Mouse (Mus musculus) embryo, embryonic 11 days (tissue): Measurements from ENCODE around the gene Gfpt2.
A peak's percentile ranks its signal among the peaks of the same experiment; 100 is the strongest.
"Not testable (repeated sequence)": the region's sequence is repeated elsewhere in the genome, so short reads cannot be mapped to it uniquely, and the experiment has no call there.

Source experiments
- DNase-seq: peaks from one replicate; pipeline ENCODE4 v3.0.0-alpha.2; 2015

Gene Gfpt2

GRCm38 (mm10) chr11:49793619-49794341, at the start of gene Gfpt2:
TSS of gene Gfpt2 (plus strand) at chr11:49794178.
- peak; percentile 94 for DNase-seq

- no peak for DNase-seq
Observed at GRCm38 (mm10) chr11:49744981-49745380, 49.0 kb upstream of the Gfpt2 start.

DNA sequence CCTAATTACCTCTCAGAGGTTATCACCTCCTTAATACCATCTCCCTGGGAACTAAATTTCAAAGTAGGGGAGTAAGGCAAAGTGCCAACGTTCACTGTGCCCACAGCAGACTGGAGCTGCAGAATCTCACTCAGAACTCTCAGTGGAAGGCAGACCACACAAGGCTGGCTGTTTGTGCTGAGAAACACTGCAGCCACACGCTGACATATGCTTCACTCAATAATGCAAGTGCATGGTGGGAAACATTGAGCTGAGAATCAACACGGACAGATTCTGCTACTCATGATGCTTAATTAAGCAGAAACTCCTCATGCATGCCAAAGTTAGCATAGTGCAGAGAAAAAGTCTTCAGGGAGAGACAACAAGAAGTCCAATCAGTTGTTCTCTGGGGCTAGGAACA, 48.1 kb upstream of the Gfpt2 start:
- DNase-seq, result no peak

DNA sequence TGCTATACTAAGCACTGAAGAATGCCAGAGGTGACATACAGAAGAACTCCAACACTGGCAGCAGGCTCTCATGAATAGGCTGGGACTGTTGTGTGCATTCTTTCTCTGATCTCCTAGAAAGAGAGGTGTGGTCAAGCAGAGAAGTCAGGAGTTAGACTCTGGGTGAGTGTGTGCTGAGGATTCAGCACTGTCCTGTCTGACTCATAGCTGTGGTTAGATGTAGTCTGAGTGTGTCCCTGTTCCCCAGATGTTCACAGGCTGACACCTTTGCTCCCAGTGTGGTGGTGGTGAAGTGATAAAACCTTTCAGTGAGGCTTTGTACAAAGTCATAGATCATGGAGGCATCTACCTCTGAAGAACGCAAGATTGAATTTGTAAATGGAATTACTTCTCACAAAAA, 47.2 kb upstream of the Gfpt2 start:
- no peak for DNase-seq

DNA sequence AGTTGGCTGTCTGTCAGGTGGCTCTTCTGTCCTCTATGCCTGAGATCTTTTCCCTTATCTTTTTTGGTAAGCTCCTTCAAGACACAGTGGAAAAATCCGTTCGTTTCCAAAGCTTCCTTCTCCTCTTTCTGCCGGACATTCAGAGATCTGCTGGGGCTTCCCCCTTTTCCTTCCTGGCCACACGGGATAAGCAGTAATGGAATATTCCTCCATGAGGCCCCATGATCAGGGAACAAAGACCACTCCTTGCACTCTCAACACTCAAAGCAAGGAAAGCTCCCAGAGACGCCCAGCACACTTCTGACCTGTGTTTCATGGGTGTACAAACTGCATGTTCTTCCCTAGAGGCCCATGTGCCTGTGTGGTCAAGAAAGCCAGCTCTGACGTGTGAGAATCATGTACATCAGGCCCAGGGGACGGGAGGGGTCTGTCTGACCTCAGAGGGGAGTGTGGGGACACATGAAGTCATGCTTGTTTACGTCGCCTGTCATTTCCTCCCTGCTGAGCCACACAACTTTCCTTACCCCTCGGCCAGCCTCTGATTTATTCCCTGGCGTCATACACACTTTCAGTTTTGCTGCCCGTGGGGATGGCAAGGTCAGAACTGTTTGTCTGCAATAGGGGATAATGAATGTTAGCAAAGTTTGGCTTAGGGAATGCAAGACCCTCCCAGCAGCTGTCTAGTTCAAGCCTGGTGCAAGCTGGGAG, 38.9 kb upstream of the Gfpt2 start:
- DNase-seq, result no peak

- DNase-seq, result no peak
Observed at GRCm38 (mm10) chr11:49758096-49758495, 35.9 kb upstream of the Gfpt2 start.

DNA sequence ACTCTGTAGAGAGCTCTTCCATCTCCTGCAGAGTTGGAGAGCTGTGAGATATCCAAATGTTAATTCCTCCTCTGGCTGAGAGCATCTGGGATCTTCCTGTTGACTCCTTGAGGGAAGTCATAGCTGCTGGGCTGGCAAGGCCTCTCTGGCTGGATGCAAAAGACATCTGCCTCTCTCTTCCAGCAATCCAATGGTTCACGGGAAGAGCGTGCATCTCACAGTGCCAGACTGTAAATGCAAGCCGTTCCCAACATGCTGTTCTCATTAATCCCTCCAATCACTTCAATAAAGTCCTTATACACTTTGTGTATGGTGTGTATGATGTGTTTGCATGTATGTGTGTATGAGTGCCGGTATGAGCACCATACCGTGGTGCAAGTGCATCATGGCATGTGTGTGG, 32.8 kb upstream of the Gfpt2 start:
- DNase-seq, result no peak

DNA sequence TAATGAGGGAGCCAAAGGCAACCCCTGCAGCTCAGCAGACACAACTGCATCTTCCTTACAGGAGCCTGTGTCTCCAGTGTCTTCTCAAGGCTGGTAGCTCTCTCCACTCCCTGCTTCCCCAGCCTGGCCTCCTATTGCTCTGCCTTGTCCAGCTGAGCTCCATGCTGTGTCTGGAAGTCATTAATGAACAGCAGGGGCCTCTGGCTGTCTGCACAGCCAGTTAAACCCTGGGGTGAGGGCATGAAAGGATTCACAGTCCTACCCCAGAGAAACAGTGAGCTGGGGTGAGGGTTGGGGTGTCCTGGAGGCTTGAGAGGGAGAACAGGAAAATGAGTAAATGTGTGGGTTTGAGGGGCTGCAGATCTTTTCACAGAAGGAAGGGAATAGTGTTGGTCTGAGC, 30.4 kb upstream of the Gfpt2 start:
- DNase-seq, result peak; percentile 41

DNA sequence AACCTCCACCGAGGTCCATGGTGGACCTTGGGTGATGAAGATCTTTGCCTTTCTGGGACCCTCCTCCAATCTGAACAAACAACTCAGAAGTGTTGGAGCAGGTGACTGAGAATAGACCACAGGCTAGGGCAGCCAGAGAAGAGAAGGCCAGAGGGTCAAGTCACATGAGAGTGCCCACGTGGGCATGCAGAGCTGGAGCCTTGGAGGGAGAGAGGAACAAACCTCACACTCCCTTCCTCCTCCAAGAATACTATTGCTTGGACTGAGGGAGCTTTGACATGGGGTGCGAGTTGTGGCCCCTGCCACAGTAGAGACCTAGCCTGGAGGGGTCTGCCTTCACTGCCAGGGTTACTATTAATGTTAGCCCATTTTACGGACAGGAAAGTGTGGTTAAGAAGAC, 30.0 kb upstream of the Gfpt2 start:
- DNase-seq, result peak; percentile 31

DNA sequence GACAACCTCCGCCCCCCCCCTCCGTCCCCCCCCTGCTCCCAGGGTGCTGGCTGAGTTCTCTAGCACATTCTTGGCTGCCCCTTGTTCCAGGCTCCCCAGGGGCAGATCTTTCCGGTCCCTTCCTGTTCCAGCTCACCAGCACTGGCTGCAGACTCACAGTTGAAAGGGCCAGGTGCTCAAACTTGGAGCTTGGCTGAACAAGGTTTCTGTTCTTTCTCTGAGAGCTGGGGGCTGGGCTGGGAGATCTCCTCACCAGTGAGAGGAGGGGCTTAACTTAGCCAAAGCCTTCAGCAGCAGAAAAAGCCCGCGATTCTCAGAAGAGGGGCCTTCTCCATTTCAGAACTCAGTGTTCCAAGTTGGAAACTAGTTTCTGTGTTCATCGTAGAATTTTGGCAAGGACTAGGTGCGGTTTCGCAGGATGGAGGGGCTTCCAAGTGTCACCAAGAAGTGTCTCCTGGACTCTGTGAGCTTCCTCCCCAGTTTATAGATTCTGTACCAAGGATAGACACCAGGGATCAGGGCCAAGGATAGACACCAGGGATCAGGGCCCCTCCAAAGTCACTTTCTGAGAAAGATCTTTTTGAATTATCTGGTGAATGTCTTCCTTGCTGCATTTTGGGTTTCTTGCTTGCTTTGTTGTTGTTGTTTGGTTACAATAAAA, 29.2 kb upstream of the Gfpt2 start:
- peak; percentile 78 for DNase-seq

DNA sequence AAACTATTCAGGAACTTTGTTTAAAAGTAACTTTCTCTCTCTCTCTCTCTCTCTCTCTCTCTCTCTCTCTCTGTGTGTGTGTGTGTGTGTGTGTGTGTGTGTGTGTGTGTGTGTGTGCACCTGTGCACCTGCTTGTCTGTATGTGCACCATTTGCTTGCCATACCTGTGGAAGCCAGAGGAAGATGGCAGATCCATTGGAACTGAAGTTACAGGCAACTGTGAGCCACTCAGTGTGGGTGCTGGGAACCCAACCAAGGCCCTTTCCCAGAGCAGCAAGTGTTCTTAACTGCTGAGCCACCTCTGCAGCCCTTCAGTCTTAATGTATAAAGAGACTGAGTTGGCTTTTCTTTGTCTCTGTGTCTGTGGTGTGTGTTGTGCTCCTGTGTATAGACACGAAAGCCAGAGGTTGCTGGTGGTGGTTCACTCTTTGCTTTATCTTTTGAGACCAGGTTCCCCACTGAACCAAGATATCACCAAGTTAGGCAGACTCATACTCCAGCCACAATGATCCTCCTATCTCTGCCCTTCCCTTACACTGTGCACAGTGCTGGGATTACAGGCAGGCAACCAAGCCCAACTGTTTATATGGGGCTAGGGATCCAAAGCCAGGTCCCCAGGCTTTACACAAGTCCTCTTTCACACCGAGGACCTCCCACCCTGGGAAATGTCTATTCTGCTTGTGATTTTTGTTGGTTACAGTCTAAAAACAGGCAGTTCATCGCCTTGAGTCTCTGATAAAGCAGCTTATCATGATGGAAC, 28.4 kb upstream of the Gfpt2 start:
- no peak for DNase-seq

DNA sequence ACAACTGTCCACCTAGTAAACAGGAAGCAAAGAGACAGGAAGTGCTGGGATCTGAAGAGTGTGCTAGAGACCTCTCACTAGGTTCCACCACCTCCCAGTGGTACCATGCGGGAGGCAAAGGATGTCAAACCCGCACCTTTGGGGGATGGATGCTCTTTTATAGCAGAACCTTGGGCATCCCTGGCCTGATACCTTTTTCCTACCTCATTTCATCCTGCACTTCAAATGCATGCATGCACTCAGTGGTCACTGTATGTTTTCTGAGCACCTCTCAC, 27.9 kb upstream of the Gfpt2 start:
- no peak for DNase-seq

GRCm38 (mm10) chr11:49767497-49767896, 26.5 kb upstream of the Gfpt2 start:
- DNase-seq, result not testable (repeated sequence)

DNA sequence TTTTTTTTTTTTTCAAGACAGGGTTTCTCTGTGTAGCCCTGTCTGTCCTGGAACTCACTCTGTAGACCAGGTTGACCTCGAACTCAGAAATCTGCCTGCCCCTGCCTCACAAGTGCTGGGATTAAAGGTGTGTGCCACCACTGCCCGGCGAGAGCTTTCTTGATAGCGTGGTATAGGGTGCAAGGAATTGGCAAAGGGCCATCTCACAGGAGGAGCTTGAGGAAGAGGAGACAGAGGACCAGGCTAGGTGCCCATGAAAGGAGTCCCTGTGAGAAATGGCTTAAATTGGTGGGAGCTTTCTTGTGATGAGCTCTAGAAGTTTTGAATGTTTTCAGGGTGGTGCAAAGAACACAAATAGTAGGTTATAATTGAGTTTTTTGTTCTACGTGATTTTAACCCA, 25.2 kb upstream of the Gfpt2 start:
- DNase-seq, result no peak

DNA sequence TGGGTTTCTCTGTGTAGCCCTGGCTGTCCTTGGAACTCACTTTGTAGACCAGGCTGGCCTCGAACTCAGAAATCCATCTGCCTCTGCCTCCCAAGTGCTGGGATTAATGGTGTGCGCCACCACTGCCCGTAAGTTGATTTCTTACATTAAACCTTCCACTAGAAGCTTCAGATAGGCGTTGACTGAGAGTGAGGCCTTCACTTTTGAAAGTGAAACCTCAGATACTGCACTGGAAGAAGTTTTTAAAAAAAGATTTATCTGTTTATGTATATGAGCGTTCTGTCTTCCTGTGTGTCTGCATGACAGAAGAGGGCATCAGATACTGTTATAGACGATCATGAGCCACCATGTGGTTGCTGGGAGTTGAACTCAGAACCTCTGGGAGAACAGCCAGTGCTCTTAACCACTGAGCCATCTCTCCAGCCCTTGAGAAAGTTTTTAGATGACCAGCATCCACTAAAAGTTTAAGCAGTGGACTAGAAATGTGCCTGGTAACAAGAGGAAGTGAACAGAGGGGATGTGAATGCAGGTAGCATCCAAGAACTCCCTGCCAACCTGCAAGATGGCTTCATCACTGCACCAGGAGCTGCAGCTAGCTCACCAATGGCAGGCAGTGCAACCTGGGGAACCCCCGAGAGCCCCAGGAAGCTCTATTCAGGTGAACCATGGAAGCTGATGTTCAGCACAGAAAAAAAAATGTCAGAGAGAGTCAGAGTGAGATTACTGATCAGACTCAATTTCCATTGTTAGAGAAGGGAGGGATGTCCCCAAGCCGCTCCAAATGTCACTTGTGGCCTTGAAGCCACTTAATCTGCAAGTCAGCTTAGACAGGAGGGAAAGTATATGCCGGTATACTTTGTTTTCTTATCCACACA, 23.1 kb upstream of the Gfpt2 start:
- no peak for DNase-seq

GRCm38 (mm10) chr11:49772251-49772650, 21.7 kb upstream of the Gfpt2 start:
- DNase-seq, result no peak

DNA sequence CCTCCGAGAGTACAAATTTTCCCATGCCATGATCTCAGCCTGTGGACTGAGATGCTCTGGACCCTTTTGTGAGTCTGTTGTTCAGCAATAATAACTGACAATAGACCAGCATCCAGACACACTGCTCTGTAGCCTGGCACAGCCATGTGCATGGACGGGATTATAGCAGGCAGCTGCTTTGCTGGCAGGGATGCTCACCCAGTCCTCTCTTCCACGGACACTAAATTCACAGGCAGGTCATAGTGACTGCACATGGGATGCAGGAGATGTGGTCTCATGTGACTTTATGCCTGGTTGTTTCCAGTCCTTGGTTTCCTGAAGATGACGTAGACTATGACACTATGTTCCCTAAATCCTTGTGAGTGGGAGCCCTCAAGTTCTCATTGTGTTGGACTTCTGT, 19.1 kb upstream of the Gfpt2 start:
- DNase-seq, result no peak

- DNase-seq, result no peak
Observed at GRCm38 (mm10) chr11:49778844-49779243, 15.1 kb upstream of the Gfpt2 start.

DNA sequence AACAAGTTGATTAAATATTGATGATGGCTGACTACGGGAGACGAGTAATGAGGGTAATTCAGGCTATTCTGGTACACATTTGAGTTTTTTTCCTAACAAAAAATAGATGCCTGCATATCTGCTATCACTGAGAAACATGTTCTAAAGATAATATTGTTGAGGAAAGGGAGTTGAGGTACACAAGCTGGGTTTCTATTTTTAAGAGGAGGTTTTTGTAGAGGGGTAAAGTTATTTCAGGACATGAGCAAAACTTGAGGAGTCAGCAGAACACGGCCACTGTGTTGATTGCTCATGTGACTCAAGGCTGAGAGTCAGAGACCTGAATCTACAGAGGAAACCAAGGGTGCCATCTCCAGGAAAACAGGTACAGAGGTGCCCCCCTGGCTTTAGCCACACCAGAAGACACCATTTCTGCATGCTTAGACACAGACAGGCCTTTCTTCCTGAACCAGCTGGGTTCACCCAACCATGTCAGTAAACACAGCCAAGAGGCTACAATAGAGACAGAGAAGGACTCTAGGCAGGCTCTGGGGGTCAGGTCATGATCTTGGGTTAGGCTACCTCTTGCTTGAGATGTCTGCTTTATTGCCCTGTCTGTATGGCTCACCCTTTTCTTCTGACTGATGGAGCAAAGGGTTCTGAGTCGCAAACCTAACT, 13.7 kb upstream of the Gfpt2 start:
- no peak for DNase-seq

DNA sequence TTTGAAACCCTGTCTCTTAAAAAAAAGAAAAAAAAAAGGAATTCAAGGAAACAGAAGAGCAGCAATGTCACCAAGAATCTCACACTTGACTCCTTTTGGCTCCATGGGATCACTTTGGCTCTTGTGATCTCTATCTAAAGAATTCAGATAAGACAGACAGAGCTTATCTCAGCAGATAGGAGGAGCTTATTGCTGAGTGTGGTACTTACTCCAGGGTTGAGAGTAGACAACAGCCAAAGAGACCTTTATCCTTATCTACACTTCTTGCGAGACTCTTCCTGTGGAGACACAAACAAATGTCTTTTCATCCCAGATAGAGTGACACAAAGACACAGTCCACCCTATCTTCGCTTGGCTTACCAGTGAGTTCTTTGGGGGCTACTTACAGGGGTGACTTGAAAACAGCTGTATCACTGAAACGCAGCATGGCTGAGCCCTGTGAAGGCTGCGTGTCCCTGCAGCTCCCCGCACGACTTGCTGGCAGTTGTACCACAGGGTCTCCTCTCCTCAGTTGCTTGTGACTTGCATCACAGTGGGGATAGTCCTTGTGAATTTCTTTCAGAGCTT, 12.1 kb upstream of the Gfpt2 start:
- DNase-seq, result no peak

DNA sequence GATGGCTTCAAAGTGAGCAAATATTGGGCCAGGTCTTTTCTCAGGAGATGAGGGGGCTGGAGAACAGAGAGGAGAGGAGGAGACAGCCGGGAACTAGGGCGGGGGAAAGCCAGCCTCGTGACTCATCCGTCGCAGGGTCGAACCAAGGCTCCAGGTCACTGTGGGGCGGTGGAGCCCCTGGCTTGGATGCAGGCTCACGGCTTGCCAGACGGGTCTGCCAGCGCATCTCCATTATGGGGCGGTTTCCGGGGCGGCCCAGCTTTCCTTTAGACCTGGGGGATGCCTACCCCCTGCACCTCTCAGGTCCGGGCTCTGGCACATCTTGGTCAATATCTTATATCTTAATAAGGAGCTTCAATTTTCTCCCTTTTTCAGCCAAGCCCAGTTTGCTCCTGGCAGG, 847 bp upstream of the Gfpt2 start:
- peak; percentile 41 for DNase-seq
